Mouse (Mus musculus) limb, embryonic 10.5 days (tissue): ENCODE results near the gene Trmt61a. TPM values are rescaled to one million over a fixed set of nuclear protein-coding genes. Genes with fewer than 3 reads are reported as not detected.
"Not testable (repeated sequence)": the region's sequence is repeated elsewhere in the genome, so short reads cannot be mapped to it uniquely, and the experiment has no call there.

Source experiments
- DNase-seq: peaks from one replicate; pipeline ENCODE4 v3.0.0-alpha.2; 2017; ENCODE audit warnings: low spot score
- H3K27ac ChIP-seq: fragments of 300-500 bp; sonication (generic); 2 replicates; pipeline ENCODE4 v1.5.1; 2016; ENCODE audit warnings: mild to moderate bottlenecking
- H3K27me3 ChIP-seq: fragments of 300-500 bp; sonication (generic); 2 replicates; pipeline ENCODE4 v1.6.1; 2016; ENCODE audit warnings: low read depth, mild to moderate bottlenecking; ENCODE audit not compliant: poor library complexity, severe bottlenecking
- H3K36me3 ChIP-seq: fragments of 300-500 bp; sonication (generic); 2 replicates; pipeline ENCODE4 v1.6.1; 2016; ENCODE audit warnings: mild to moderate bottlenecking, moderate library complexity
- H3K4me1 ChIP-seq: fragments of 300-500 bp; sonication (generic); 2 replicates; pipeline ENCODE4 v1.6.1; 2016
- H3K4me3 ChIP-seq: fragments of 300-500 bp; sonication (generic); 2 replicates; pipeline ENCODE4 v1.5.1; 2016; ENCODE audit warnings: mild to moderate bottlenecking, moderate library complexity
- H3K9me3 ChIP-seq: fragments of 300-500 bp; sonication (generic); replicated peaks from 2 replicates; pipeline ENCODE4 v1.6.1; 2016; ENCODE audit warnings: mild to moderate bottlenecking
- WGBS: fragments of 180-500 bp; shearing (Covaris S2); methylation state at CpG from one replicate; pipeline ENCODE4 v1.1.7; 2016; 5-methylcytosine and 5-hydroxymethylcytosine counted together
- polyA plus RNA-seq: library from polyadenylated mRNA; unstranded; fragments of >200 nt; fragmentation: Nextera tagmentation; extraction: Ambion mirVana; gene quantifications from 2 replicates; pipeline ENCODE4 v1.2.1, GENCODE M21; 2016

Trmt61a gene
- polyA plus RNA-seq, 1 experiment from 2014 or later = 18.2 TPM

DNA sequence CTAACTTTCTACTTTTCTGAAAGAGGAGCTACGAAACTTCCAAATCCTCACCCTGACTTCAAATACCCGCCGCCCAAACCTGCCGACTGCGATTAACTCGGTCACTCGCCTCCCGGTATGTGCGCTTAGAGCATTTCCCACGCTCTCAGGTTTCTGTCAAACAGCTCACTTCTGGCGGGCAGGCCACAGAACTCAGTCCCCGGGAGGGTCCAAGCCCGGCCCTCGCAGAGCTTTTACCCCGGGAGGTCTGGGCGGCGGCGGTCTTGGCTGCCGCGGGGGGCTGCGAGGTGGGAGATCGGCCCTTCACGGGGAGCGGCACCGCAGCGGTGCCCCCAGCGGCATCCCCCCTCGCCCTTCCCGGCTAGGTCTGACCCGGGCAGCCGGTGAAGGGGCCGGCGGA is 34.6 kb downstream of the Trmt61a start:
- H3K9me3 ChIP-seq = no peaks in the 10 kb centered on the region
- peaks cover 28% of the 10 kb centered on the region for H3K4me1 ChIP-seq
- H3K36me3 ChIP-seq = peaks cover 63% of the 10 kb centered on the region
- no peaks in the 10 kb centered on the region for H3K27me3 ChIP-seq
- whole genome bisulfite sequencing = 1% methylated on average over 32 of the region's 33 CpGs
- H3K27ac ChIP-seq = peak overlapping the region; percentile 95
- DNase-seq = peak; percentile 59
- peak overlapping the region; percentile 96 for H3K4me3 ChIP-seq

- H3K27me3 ChIP-seq = no peaks in the 10 kb centered on the region
- peaks cover 28% of the 10 kb centered on the region for H3K4me1 ChIP-seq
- no peaks in the 10 kb centered on the region for H3K9me3 ChIP-seq
- peak within 1 kb of the TSS; percentile 96 for H3K4me3 ChIP-seq
- WGBS = under 1% methylated on average over 86 of the region's 86 CpGs
- peaks cover 56% of the 10 kb centered on the region for H3K36me3 ChIP-seq
- DNase-seq = peak; percentile 95
- H3K27ac ChIP-seq = peak within 1 kb of the TSS; percentile 95
Observed at GRCm38 (mm10) chr12:111713004-111713651, 35.2 kb downstream of the Trmt61a start, which contains the start of the genes Bag5 and Apopt1. Gene Bag5 (minus strand): TSS chr12:111713257. Gene Apopt1 (plus strand): TSS chr12:111713261.

DNA sequence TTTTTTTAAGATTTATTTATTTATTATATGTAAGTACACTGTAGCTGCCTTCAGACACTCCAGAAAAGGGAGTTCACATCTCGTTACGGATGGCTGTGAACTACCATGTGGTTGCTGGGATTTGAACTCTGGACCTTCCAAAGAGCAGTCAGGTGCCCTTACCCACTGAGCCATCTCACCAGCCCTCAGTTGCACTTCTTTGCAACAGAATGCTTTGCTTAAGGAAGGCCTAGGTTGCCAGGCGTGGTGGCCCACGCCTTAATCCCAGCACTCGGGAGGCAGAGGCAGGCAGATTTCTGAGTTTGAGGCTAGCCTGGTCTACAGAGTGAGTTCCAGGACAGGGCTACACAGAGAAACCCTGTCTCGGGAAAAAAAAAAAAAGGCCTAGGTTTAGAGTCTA is 36.0 kb downstream of the Trmt61a start:
- 81% methylated on average over 6 of the region's 6 CpGs for WGBS
- not testable (repeated sequence) for H3K27ac ChIP-seq, H3K9me3 ChIP-seq, H3K27me3 ChIP-seq, DNase-seq
- peaks cover 28% of the 10 kb centered on the region for H3K4me1 ChIP-seq
- H3K36me3 ChIP-seq = peaks cover 49% of the 10 kb centered on the region
- H3K4me3 ChIP-seq = peak overlapping the region; percentile 96

GRCm38 (mm10) chr12:111716505-111716904 is 38.6 kb downstream of the Trmt61a start:
- Histone ChIP-seq H3K4me1 (peaks cover 24% of the 10 kb centered on the region), H3K27me3 (no peaks in the 10 kb centered on the region), H3K36me3 (peaks cover 28% of the 10 kb centered on the region), H3K27ac (no peak overlapping the region), H3K9me3 (no peaks in the 10 kb centered on the region), H3K4me3 (no peak overlapping the region)
- no peak for DNase-seq
- 96% methylated on average over 7 of the region's 7 CpGs for WGBS

DNA sequence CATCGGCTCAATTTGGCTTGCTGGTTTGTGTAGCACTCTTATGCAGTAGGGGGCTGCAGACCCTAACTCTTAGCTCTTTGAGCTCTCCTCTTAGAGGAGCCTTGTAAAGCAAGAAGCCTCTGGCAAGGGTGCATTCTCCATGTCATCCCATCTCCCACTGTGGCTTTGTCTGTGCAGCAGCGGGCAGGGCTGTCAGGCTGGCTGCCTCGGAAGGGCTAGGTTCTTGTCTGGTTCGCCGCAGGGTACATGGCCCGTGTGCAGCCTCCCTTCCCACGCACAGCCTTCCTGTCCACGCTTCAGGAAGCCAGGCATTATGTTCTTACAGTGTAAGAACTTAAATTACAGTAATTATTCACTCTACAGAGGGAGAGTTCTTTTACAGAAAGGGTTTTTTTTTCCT is 40.8 kb downstream of the Trmt61a start:
- Histone ChIP-seq H3K36me3 (peaks cover 36% of the 10 kb centered on the region), H3K27ac (no peak overlapping the region)

GRCm38 (mm10) chr12:111720222-111720621 is 42.3 kb downstream of the Trmt61a start:
- Histone ChIP-seq H3K4me3 (no peak overlapping the region), H3K27ac (no peak overlapping the region), H3K36me3 (peaks cover 46% of the 10 kb centered on the region), H3K27me3 (no peaks in the 10 kb centered on the region), H3K4me1 (no peaks in the 10 kb centered on the region), H3K9me3 (no peaks in the 10 kb centered on the region)
- WGBS = 91% methylated on average over 4 of the region's 4 CpGs
- no peak for DNase-seq

More for the DNA sequence above, 40.8 kb downstream of the Trmt61a start:
- DNase-seq = no peak
- H3K4me1 ChIP-seq = peaks cover 14% of the 10 kb centered on the region
- no peaks in the 10 kb centered on the region for H3K9me3 ChIP-seq
- no peak overlapping the region for H3K4me3 ChIP-seq
- no peaks in the 10 kb centered on the region for H3K27me3 ChIP-seq
- WGBS = 71% methylated on average over 8 of the region's 8 CpGs

GRCm38 (mm10) chr12:111722654-111723053 is 44.7 kb downstream of the Trmt61a start:
- DNase-seq = no peak
- peaks cover 8% of the 10 kb centered on the region; the same call in 1 of the 2 replicates for H3K4me1 ChIP-seq
- H3K4me3 ChIP-seq = no peak overlapping the region
- no peaks in the 10 kb centered on the region for H3K27me3 ChIP-seq
- no peak overlapping the region for H3K27ac ChIP-seq
- H3K36me3 ChIP-seq = peaks cover 55% of the 10 kb centered on the region
- H3K9me3 ChIP-seq = no peaks in the 10 kb centered on the region
- 78% methylated on average over 9 of the region's 9 CpGs for WGBS

- H3K4me1 ChIP-seq = peaks cover 8% of the 10 kb centered on the region; the same call in 1 of the 2 replicates
- no peak overlapping the region for H3K27ac ChIP-seq
- DNase-seq = no peak
- no peaks in the 10 kb centered on the region for H3K27me3 ChIP-seq
- no peaks in the 10 kb centered on the region for H3K9me3 ChIP-seq
- peaks cover 68% of the 10 kb centered on the region for H3K36me3 ChIP-seq
- no peak overlapping the region for H3K4me3 ChIP-seq
- WGBS = 75% methylated on average over 6 of the region's 6 CpGs
Observed at GRCm38 (mm10) chr12:111724638-111725337, 46.9 kb downstream of the Trmt61a start.

DNA sequence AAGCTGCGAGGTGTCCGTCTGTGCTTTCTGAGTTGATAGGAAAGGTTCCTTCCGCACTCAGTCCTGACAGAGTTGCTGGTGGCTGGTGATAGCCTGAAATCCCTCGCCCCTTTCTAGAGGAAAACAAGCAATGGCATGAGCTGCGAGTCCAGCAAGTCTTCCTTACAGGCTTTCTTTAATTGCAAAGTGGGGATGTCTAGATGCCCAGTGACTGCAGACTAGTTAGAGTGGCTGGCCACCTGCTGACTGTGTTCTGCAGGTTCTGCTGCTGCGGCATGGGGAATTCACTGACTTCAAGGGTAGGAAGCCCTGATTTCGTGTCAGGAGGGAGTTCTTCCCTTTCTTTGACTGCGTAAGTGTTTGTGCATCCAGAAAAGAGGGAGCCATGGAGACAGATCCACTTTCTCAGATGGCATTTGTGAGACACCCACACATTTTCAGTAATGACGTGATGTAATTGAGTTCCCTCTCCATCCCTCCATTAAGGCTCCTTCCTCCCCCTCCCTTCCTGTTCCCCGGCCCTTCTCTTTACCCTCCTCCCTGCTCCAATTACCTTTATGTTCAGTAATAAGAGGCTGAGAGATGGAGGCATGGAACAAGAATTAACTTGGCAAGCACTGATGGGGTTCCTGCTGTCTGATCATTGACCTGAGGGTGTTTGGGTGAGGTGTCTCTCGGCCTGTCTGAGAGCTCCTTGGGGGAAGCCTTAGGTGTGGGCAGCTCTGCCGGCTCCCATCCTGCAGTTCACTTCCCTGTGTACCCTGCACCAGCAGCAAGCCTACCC is 47.6 kb downstream of the Trmt61a start:
- no peak overlapping the region for H3K4me3 ChIP-seq
- no peaks in the 10 kb centered on the region for H3K9me3 ChIP-seq
- no peak overlapping the region for H3K27ac ChIP-seq
- no peaks in the 10 kb centered on the region for H3K27me3 ChIP-seq
- H3K4me1 ChIP-seq = peaks cover 8% of the 10 kb centered on the region; the same call in 1 of the 2 replicates
- peaks cover 69% of the 10 kb centered on the region for H3K36me3 ChIP-seq
- 75% methylated on average over 12 of the region's 12 CpGs for WGBS
- no peak for DNase-seq

DNA sequence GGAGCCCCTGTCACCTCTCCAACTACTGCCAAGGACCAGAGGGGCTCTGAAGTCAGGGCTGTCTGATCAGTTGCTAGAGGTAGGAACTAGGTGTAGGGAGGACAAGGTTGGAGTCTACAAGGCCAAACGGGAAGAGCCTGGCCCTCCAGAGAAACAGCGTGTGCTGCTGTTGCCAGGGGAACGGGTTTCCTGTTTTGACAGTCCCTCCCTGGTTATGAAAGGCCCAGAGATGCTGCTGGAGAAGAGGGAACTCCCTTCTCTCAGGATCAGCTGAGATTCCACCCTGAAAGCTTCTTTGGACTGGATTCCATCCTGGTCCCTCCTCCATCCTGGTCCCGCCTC is 48.2 kb downstream of the Trmt61a start:
- DNase-seq = no peak
- Histone ChIP-seq H3K27me3 (no peaks in the 10 kb centered on the region), H3K36me3 (peaks cover 69% of the 10 kb centered on the region), H3K4me1 (peaks cover 8% of the 10 kb centered on the region; the same call in 1 of the 2 replicates), H3K27ac (no peak overlapping the region), H3K9me3 (no peaks in the 10 kb centered on the region), H3K4me3 (no peak overlapping the region)
- WGBS = 79% methylated on average over 4 of the region's 4 CpGs

DNA sequence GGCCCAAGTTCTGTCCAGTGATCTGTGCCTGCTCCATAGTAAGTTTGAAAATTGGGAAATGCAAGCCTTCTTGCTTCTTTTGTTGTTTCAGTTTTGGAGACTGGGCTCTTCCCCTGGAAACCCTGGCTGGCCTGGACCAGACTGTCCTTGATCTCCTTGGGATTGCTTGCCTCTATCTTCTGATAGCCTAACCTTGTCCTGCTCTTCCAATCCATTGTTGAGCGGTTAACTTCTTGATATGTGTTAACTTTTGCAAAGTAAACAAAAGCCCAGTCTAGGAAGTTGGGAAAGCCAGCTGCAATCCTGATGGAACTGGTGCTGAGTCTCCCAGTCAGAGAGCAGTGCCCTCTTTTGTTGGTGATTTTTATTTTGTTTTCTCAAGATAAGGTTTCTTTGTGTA is 50.1 kb downstream of the Trmt61a start:
- WGBS = 97% methylated on average over 1 of the region's 1 CpGs
- Histone ChIP-seq H3K27me3 (no peaks in the 10 kb centered on the region), H3K9me3 (no peaks in the 10 kb centered on the region), H3K36me3 (peaks cover 73% of the 10 kb centered on the region), H3K4me1 (peaks cover 21% of the 10 kb centered on the region), H3K27ac (no peak overlapping the region), H3K4me3 (no peak overlapping the region)
- DNase-seq = no peak

DNA sequence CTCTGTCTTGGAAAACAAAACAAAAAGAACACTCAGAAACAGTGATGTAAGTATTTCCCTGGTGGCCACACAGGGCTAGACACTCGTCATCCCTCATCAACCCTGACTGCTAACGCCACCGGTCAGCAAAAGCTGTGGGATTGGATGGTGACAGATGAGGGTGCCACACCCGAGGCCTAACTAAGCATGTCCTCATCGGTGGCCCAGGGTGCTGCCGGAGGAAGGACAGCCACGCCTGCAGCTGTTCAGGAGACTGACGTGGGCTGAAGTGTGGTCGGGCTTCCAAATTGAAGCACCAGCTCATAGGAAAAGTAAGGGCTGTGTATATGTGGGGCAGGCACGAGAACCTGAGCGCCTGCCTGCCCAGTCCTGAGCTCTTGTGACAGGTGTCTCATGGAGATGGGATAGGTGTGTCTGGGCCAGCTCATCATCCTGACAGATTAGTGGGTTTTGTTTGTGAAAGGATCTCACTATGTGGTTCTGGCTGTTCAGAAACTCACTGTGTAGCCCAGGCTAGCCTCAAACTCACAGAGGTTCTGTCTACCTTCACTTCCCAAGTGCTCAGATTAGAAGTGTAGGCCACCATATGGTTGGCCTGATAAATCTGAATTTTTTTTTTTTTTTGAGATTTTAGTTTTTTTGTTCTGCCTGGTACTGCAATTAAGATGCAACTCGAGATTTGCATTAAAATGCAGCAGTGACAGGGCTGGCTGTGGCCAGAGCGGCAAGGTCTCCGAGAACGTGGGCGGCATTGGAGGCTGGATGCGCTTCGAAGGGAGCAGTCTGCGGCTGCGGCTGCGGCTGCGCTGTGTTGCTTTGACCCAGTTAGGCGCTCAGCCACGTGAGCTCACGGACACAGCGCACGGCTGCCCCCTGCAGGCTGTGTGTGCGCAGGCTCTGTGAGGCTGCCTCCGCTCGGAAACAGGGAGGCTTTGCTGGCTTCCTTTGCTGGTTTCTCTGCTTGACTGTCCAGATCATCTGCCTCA is 54.2 kb downstream of the Trmt61a start:
- peaks cover 34% of the 10 kb centered on the region for H3K36me3 ChIP-seq
- H3K27ac ChIP-seq = peak overlapping the region; percentile 51
- H3K9me3 ChIP-seq = no peaks in the 10 kb centered on the region
- peaks cover 13% of the 10 kb centered on the region for H3K4me1 ChIP-seq
- WGBS = 33% methylated on average over 30 of the region's 30 CpGs
- no peak overlapping the region for H3K4me3 ChIP-seq
- H3K27me3 ChIP-seq = no peaks in the 10 kb centered on the region
- peak; percentile 93 for DNase-seq
